Mouse (Mus musculus) C2C12 (cell line): ENCODE data around the gene Pmvk.

Source experiments
- CTCF ChIP-seq: IDR thresholded peaks from one replicate; pipeline ENCODE4 v1.5.1; 2011; ENCODE audit not compliant: control insufficient read depth, insufficient read depth, insufficient read length
- USF1 ChIP-seq: IDR thresholded peaks from one replicate; pipeline ENCODE4 v1.6.1; 2011; ENCODE audit warnings: low read depth, mild to moderate bottlenecking, control low read depth, moderate library complexity

GRCm38 (mm10) chr3:89448720-89449537, 5.4 kb upstream of the Pmvk start:
- TF ChIP-seq CTCF, result no peak
- TF ChIP-seq USF1, result no peak
